ENCODE assay signal across 22 mouse cellular contexts in the genomic region with DNA sequence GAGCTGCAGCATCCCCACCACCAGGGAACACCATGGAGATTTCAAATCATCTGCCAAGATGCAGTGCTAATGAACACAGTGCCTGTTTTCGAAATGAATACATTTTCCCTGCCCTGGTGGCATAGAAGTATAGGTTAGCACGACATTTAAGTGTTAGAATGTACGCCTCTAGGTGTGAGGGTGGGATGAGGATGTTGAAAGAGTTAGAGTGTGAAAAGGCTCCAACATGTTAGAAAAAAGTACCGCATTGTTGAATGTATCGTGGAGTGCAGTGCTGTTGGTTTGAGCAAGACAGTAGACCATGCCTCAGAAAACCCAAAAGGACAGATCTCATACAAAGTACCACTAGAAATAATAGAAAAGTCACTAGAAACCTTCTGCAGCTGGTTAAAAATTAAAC.
DNase-seq lines count a peak whose midpoint lies in the region; ATAC-seq lines count a peak whose summit lies in the region.
"Had no signal": no experiment of that assay in that cellular context is flagged by ENCODE, and none has a peak within 500 bp of the region (broad histone marks: within the 10 kb centered on the region; RNA-seq: fewer than 3 reads in every experiment).

No protein-coding gene starts in this region.

- H3K36me3 ChIP-seq in forebrain, embryonic 15.5 days = no peaks in the 10 kb centered on the region
- no peaks in the 10 kb centered on the region for H3K36me3 ChIP-seq in forebrain, embryonic 12.5 days (replicated peaks)
- H3K36me3 ChIP-seq in hindbrain, embryonic 13.5 days = no peaks in the 10 kb centered on the region
- H3K36me3 ChIP-seq: embryonic facial prominence, embryonic 12.5 days; heart, embryonic 10.5 days had no signal

- 0 out of 2 replicates have a peak, but pooled peaks have one; percentile 23 for ATAC-seq in forebrain, embryonic 15.5 days (replicated peaks)
- no peak for ATAC-seq in forebrain, embryonic 12.5 days (ENCODE audit: low FRiP score)
- ATAC-seq in hindbrain, embryonic 13.5 days (ENCODE audit: low FRiP score) = no peak
- ATAC-seq: activated CD4-positive, CD25-positive, alpha-beta regulatory T cell, adult 4 months; forebrain, embryonic 13.5 days; intestine, embryonic 16.5 days; Patski had no signal

- DNase-seq in heart, adult 11 months = peak; percentile 55
- DNase-seq in heart, postnatal 10 days = no peak
- DNase-seq in right cerebral cortex, adult 2 months (ENCODE audit: low spot score in 2 of 2) = peak; percentile 22 to 33
- DNase-seq in right cerebral cortex, postnatal 25 days = no peak
- DNase-seq in thymus, postnatal 0 days (ENCODE audit: low spot score) = no peak
- DNase-seq: adrenal gland, postnatal 14 days; cerebellum, adult 11 months; cerebellum, adult 9-10 months; cerebellum, postnatal 25 days; gastrocnemius, postnatal 36 days; heart, adult 18-20 months; heart, postnatal 14 days had no signal

- no peaks in the 10 kb centered on the region for H3K27me3 ChIP-seq in forebrain, embryonic 15.5 days
- H3K27me3 ChIP-seq in forebrain, embryonic 12.5 days = no peaks in the 10 kb centered on the region
- no peaks in the 10 kb centered on the region for H3K27me3 ChIP-seq in hindbrain, embryonic 13.5 days
- H3K27me3 ChIP-seq: embryonic facial prominence, embryonic 12.5 days; forebrain, embryonic 13.5 days; Patski had no signal

- no peaks in the 10 kb centered on the region for H3K9me3 ChIP-seq in forebrain, embryonic 15.5 days
- no peaks in the 10 kb centered on the region for H3K9me3 ChIP-seq in forebrain, embryonic 12.5 days
- H3K9me3 ChIP-seq in hindbrain, embryonic 13.5 days = no peaks in the 10 kb centered on the region
- H3K9me3 ChIP-seq: embryonic facial prominence, embryonic 12.5 days; forebrain, embryonic 13.5 days; heart, embryonic 10.5 days had no signal

- intact Hi-C loops in heart, postnatal 10 days (cut with DNase I) = no loop called here

- no peak overlapping the region for H3K9ac ChIP-seq in forebrain, embryonic 15.5 days (replicated peaks)
- H3K9ac ChIP-seq in forebrain, embryonic 12.5 days = no peak overlapping the region
- no peak overlapping the region for H3K9ac ChIP-seq in hindbrain, embryonic 13.5 days
- H3K9ac ChIP-seq: embryonic facial prominence, embryonic 12.5 days; forebrain, embryonic 13.5 days; hindbrain, embryonic 14.5 days had no signal

- WGBS in forebrain, embryonic 15.5 days = 70% methylated on average over 5 of the region's 5 CpGs
- WGBS in forebrain, embryonic 12.5 days = 84% methylated on average over 5 of the region's 5 CpGs
- WGBS in hindbrain, embryonic 13.5 days = 85% methylated on average over 5 of the region's 5 CpGs

- no peaks in the 10 kb centered on the region for H3K4me1 ChIP-seq in forebrain, embryonic 15.5 days
- no peaks in the 10 kb centered on the region for H3K4me1 ChIP-seq in forebrain, embryonic 12.5 days
- H3K4me1 ChIP-seq in hindbrain, embryonic 13.5 days (replicated peaks) = no peaks in the 10 kb centered on the region
- H3K4me1 ChIP-seq: embryonic facial prominence, embryonic 12.5 days; heart, embryonic 10.5 days had no signal

- H3K27ac ChIP-seq in forebrain, embryonic 15.5 days (replicated peaks) = no peak overlapping the region
- H3K27ac ChIP-seq in forebrain, embryonic 12.5 days = no peak overlapping the region
- H3K27ac ChIP-seq in hindbrain, embryonic 13.5 days = no peak overlapping the region
- H3K27ac ChIP-seq: embryonic facial prominence, embryonic 12.5 days; forebrain, embryonic 13.5 days; heart, embryonic 10.5 days; hindbrain, embryonic 14.5 days had no signal

- no peak overlapping the region for H3K4me3 ChIP-seq in forebrain, embryonic 15.5 days
- no peak overlapping the region for H3K4me3 ChIP-seq in forebrain, embryonic 12.5 days (replicated peaks)
- H3K4me3 ChIP-seq in hindbrain, embryonic 13.5 days = no peak overlapping the region
- H3K4me3 ChIP-seq: embryonic facial prominence, embryonic 12.5 days; forebrain, embryonic 13.5 days; heart, embryonic 10.5 days had no signal

- H3K4me2 ChIP-seq in forebrain, embryonic 15.5 days (replicated peaks) = no peak overlapping the region
- H3K4me2 ChIP-seq in forebrain, embryonic 12.5 days = no peak overlapping the region
- H3K4me2 ChIP-seq in hindbrain, embryonic 13.5 days = no peak overlapping the region
- H3K4me2 ChIP-seq: embryonic facial prominence, embryonic 12.5 days; forebrain, embryonic 13.5 days; hindbrain, embryonic 14.5 days had no signal

Comparison
In these comparisons a context has a peak if more than half of its experiments do, and no peak if none do; other contexts are left out.
1. DNase-seq: peak in heart, adult 11 months (single experiment) and right cerebral cortex, adult 2 months (2 of 2); none in heart, postnatal 10 days (0 of 2), right cerebral cortex, postnatal 25 days (single experiment) and thymus, postnatal 0 days (single experiment).